Comparison of ENCODE assay signal across 8 mouse cellular contexts in genomic region chr10:20311918-20312735, GRCm38 (mm10). TPM values are rescaled to one million over a fixed set of nuclear protein-coding genes. Genes with fewer than 3 reads are reported as not detected.
DNase-seq lines count a peak whose midpoint lies in the region; ATAC-seq and TF ChIP-seq lines count a peak whose summit lies in the region.

TSS of gene Bclaf1 (plus strand) at chr10:20312469.

- H3ac ChIP-seq in C2C12 (ENCODE audit: control insufficient read depth, insufficient read length, low read depth) (peak within 1 kb of the TSS; percentile 96), myocyte (ENCODE audit: control insufficient read depth, insufficient read length) (peak within 1 kb of the TSS; percentile 69)

- H3K27me3 ChIP-seq in C2C12 (ENCODE audit: control insufficient read depth, insufficient read depth, insufficient read length) = no peaks in the 10 kb centered on the region
- H3K27me3 ChIP-seq in erythroblast, embryonic 14.5 days (ENCODE audit: control insufficient read depth) = no peaks in the 10 kb centered on the region
- no peaks in the 10 kb centered on the region for H3K27me3 ChIP-seq in heart, embryonic 11.5 days (ENCODE audit: control insufficient read depth, insufficient read depth, low read length)
- no peaks in the 10 kb centered on the region for H3K27me3 ChIP-seq in kidney, embryonic 16.5 days (ENCODE audit: insufficient read depth, low read length)
- no peaks in the 10 kb centered on the region for H3K27me3 ChIP-seq in liver, adult 2 months (ENCODE audit: control insufficient read depth, insufficient read depth, low read length)
- H3K27me3 ChIP-seq in myocyte (ENCODE audit: control insufficient read depth, insufficient read depth, insufficient read length) = no peaks in the 10 kb centered on the region
- H3K27me3 ChIP-seq in splenic B cell, adult 2 months (ENCODE audit: control insufficient read depth, insufficient read depth, low read length, poor library complexity, severe bottlenecking) = no peaks in the 10 kb centered on the region

- ATAC-seq in heart, embryonic 11.5 days (replicated peaks; ENCODE audit: insufficient number of reproducible peaks, low FRiP score, low TSS enrichment) = peak; percentile 99
- ATAC-seq in kidney, embryonic 16.5 days (ENCODE audit: low FRiP score, low TSS enrichment) = peak; percentile 99

- peak; percentile 100 for DNase-seq in brain, embryonic 14.5 days (ENCODE audit: low read depth)
- peak; percentile 95 for DNase-seq in liver, adult 2 months (ENCODE audit: extremely low read depth, low read depth, low spot score)
- DNase-seq in splenic B cell, adult 2 months (ENCODE audit: low read depth, low spot score) = peak; percentile 100

- TF ChIP-seq CTCF in C2C12 (IDR thresholded peaks at IDR 0.05; ENCODE audit: control insufficient read depth, insufficient read depth, insufficient read length) = no peak
- no peak for TF ChIP-seq CTCF in brain, embryonic 14.5 days (IDR thresholded peaks at IDR 0.05; ENCODE audit: borderline replicate concordance, extremely low read depth, insufficient read depth, insufficient read length)
- TF ChIP-seq CTCF in liver, adult 2 months (IDR thresholded peaks at IDR 0.05; ENCODE audit: low read depth, low read length) = no peak

- no peaks in the 10 kb centered on the region for H3K9me3 ChIP-seq in erythroblast, embryonic 14.5 days (ENCODE audit: control insufficient read depth, low read length)
- H3K9me3 ChIP-seq in heart, embryonic 11.5 days (replicated peaks; ENCODE audit: control insufficient read depth, low read length) = no peaks in the 10 kb centered on the region
- no peaks in the 10 kb centered on the region for H3K9me3 ChIP-seq in kidney, embryonic 16.5 days (ENCODE audit: low read length)

- peak; percentile 69; the same call in 1 of the 2 replicates for TF ChIP-seq POLR2A in brain, embryonic 14.5 days (IDR thresholded peaks at IDR 0.05; ENCODE audit: borderline replicate concordance, extremely low read depth, insufficient read depth, insufficient read length, poor library complexity, severe bottlenecking)
- TF ChIP-seq POLR2A in liver, adult 2 months (IDR thresholded peaks at IDR 0.05; ENCODE audit: extremely low read depth, insufficient read depth, low read length) = peak; percentile 94
- TF ChIP-seq POLR2A in myocyte (IDR thresholded peaks at IDR 0.05; ENCODE audit: insufficient read length, low read depth) = peak; percentile 65

- peak within 1 kb of the TSS; percentile 100 for H3K27ac ChIP-seq in heart, embryonic 11.5 days (ENCODE audit: low read depth, low read length)
- peak within 1 kb of the TSS; percentile 100 for H3K27ac ChIP-seq in kidney, embryonic 16.5 days (ENCODE audit: low read length)
- peak within 1 kb of the TSS; percentile 96 for H3K27ac ChIP-seq in liver, adult 2 months (replicated peaks; ENCODE audit: insufficient read depth, low read depth, low read length)

- H3K79me2 ChIP-seq in C2C12 (ENCODE audit: control insufficient read depth, insufficient read depth) (peaks cover 49% of the 10 kb centered on the region), myocyte (ENCODE audit: control insufficient read depth, insufficient read depth) (peaks cover 45% of the 10 kb centered on the region)
- peaks cover 2% of the 10 kb centered on the region; the same call in 1 of the 2 replicates for H3K79me2 ChIP-seq in liver, adult 2 months (ENCODE audit: control insufficient read depth, insufficient read depth, low read length)

- H3K4me2 ChIP-seq in heart, embryonic 11.5 days = peak within 1 kb of the TSS; percentile 89
- peak within 1 kb of the TSS; percentile 89 for H3K4me2 ChIP-seq in kidney, embryonic 16.5 days (replicated peaks; ENCODE audit: low read depth, low read length)
- peak within 1 kb of the TSS; percentile 96 for H3K4me2 ChIP-seq in myocyte (ENCODE audit: low read depth)

- H3K4me3 ChIP-seq in C2C12 (ENCODE audit: insufficient read depth, poor library complexity, severe bottlenecking) = peak within 1 kb of the TSS; percentile 97
- H3K4me3 ChIP-seq in erythroblast, embryonic 14.5 days (replicated peaks) = peak within 1 kb of the TSS; percentile 90
- peak within 1 kb of the TSS; percentile 85 for H3K4me3 ChIP-seq in heart, embryonic 11.5 days (ENCODE audit: low read depth, low read length)
- H3K4me3 ChIP-seq in kidney, embryonic 16.5 days (ENCODE audit: low read length) = peak within 1 kb of the TSS; percentile 87
- peak within 1 kb of the TSS; percentile 88 for H3K4me3 ChIP-seq in liver, adult 2 months (ENCODE audit: insufficient read depth, low read depth, low read length)
- H3K4me3 ChIP-seq in myocyte = peak within 1 kb of the TSS; percentile 92

- under 1% methylated on average over 78 of the region's 84 CpGs for WGBS in heart, embryonic 11.5 days (ENCODE audit: insufficient replicate concordance)
- WGBS in kidney, embryonic 16.5 days = under 1% methylated on average over 84 of the region's 84 CpGs
- under 1% methylated on average over 84 of the region's 84 CpGs for WGBS in liver, adult 2 months

- H3K36me3 ChIP-seq in C2C12 (ENCODE audit: control insufficient read depth, insufficient read depth) = peaks cover 20% of the 10 kb centered on the region
- peaks cover 18% of the 10 kb centered on the region for H3K36me3 ChIP-seq in erythroblast, embryonic 14.5 days (ENCODE audit: control insufficient read depth)
- no peaks in the 10 kb centered on the region for H3K36me3 ChIP-seq in heart, embryonic 11.5 days (ENCODE audit: control insufficient read depth, insufficient read depth, low read length)
- no peaks in the 10 kb centered on the region for H3K36me3 ChIP-seq in kidney, embryonic 16.5 days (ENCODE audit: insufficient read depth, low read length)
- no peaks in the 10 kb centered on the region for H3K36me3 ChIP-seq in liver, adult 2 months (ENCODE audit: control insufficient read depth, insufficient read depth, low read length)
- H3K36me3 ChIP-seq in myocyte (ENCODE audit: control insufficient read depth, insufficient read depth) = no peaks in the 10 kb centered on the region
- no peaks in the 10 kb centered on the region for H3K36me3 ChIP-seq in splenic B cell, adult 2 months (ENCODE audit: control insufficient read depth, insufficient read depth, low read length, poor library complexity, severe bottlenecking)

- peak within 1 kb of the TSS; percentile 99 for H3K9ac ChIP-seq in heart, embryonic 11.5 days (ENCODE audit: low read depth, low read length)
- H3K9ac ChIP-seq in kidney, embryonic 16.5 days (replicated peaks; ENCODE audit: low read length) = peak within 1 kb of the TSS; percentile 96
- H3K9ac ChIP-seq in liver, adult 2 months (ENCODE audit: low read depth, low read length) = peak within 1 kb of the TSS; percentile 93

- H3K79me3 ChIP-seq in C2C12 (ENCODE audit: low read depth) = peaks cover 43% of the 10 kb centered on the region

- H3K4me1 ChIP-seq in erythroblast, embryonic 14.5 days (ENCODE audit: control insufficient read depth) = peaks cover 37% of the 10 kb centered on the region
- H3K4me1 ChIP-seq in heart, embryonic 11.5 days (ENCODE audit: control insufficient read depth, insufficient read depth, low read length) = peaks cover 11% of the 10 kb centered on the region
- peaks cover 14% of the 10 kb centered on the region for H3K4me1 ChIP-seq in kidney, embryonic 16.5 days (ENCODE audit: insufficient read depth, low read length)
- peaks cover 7% of the 10 kb centered on the region for H3K4me1 ChIP-seq in liver, adult 2 months (ENCODE audit: control insufficient read depth, insufficient read depth, low read length)

TF ChIP-seq in C2C12, 6 proteins besides CTCF, POLR2A, EP300 and RAD21:
- TF ChIP-seq USF1 (IDR thresholded peaks at IDR 0.05; ENCODE audit: low read depth) = no peak
- no peak for TF ChIP-seq FOSL1 (IDR thresholded peaks at IDR 0.05; ENCODE audit: insufficient read depth, low read length, poor library complexity, severe bottlenecking)
- TF ChIP-seq MAX (IDR thresholded peaks at IDR 0.05) = no peak
- no peak for TF ChIP-seq MYOG (IDR thresholded peaks at IDR 0.05; ENCODE audit: control insufficient read depth, extremely low read depth, insufficient read length)

TF ChIP-seq in myocyte, 11 proteins besides CTCF, POLR2A, EP300 and RAD21:
- TF ChIP-seq REST (IDR thresholded peaks at IDR 0.05; ENCODE audit: insufficient read depth, insufficient read length) = no peak
- TF ChIP-seq TCF3 (IDR thresholded peaks at IDR 0.05; ENCODE audit: insufficient read length, low read depth) = no peak
- no peak for TF ChIP-seq MYOG (IDR thresholded peaks at IDR 0.05; ENCODE audit: control insufficient read depth in 1 of 3, insufficient read depth in 1 of 3, insufficient read length in 2 of 3, low read depth in 2 of 3)
- TF ChIP-seq SRF (IDR thresholded peaks at IDR 0.05; ENCODE audit: control insufficient read depth, insufficient read length, low read depth) = peak; percentile 34
- no peak for TF ChIP-seq TCF12 (IDR thresholded peaks at IDR 0.05; ENCODE audit: insufficient read depth, poor library complexity, severe bottlenecking)
- TF ChIP-seq POLR2AphosphoS2 (IDR thresholded peaks at IDR 0.05; ENCODE audit: insufficient read length, low read depth) = peak; percentile 88
- no peak for TF ChIP-seq MAX (IDR thresholded peaks at IDR 0.05; ENCODE audit: low read depth)
- TF ChIP-seq E2F4 (IDR thresholded peaks at IDR 0.05; ENCODE audit: insufficient read depth) = peak; percentile 67
- TF ChIP-seq MYOD1 (IDR thresholded peaks at IDR 0.05; ENCODE audit: control insufficient read depth in 1 of 3, insufficient read length in 2 of 3, low read depth in 2 of 3) = no peak
TF ChIP-seq in myocyte: peak in this region for 3.

RNA-seq across cellular contexts. Expression of gene Bclaf1, which starts in this region (rescaled TPM):
- polyA plus RNA-seq in C2C12 (2012; fragmentation: generic; extraction: Trizol) (19.2 TPM), myocyte (2012; fragmentation: generic; extraction: Trizol) (12.5 TPM)
- 73.3 and 87.8 TPM in 2 replicates for polyA plus RNA-seq in brain, embryonic 14.5 days (2012; rRNA removed)
- polyA plus RNA-seq in erythroblast, embryonic 14.5 days (2012) = 0.81 and 2.7 TPM in 2 replicates
- polyA plus RNA-seq in heart, embryonic 11.5 days (2014; fragmentation: Nextera tagmentation; extraction: Ambion mirVana) = 94.9 and 96.1 TPM in 2 replicates
- 123 and 137 TPM in 2 replicates for polyA plus RNA-seq in kidney, embryonic 16.5 days (2015; fragmentation: Nextera tagmentation; extraction: Ambion mirVana)
- 56.0 and 73.1 TPM in 2 replicates for total RNA-seq in liver, adult 2 months (2014; rRNA removed)
- polyA plus RNA-seq in liver, adult 2 months (2012; rRNA removed) = 4.7 and 6.9 TPM in 2 replicates

Comparison
In these comparisons a context has a peak if more than half of its experiments do, and no peak if none do; other contexts are left out.
1. Peak in every context shown above with its lines: DNase-seq, ATAC-seq, H3K4me3 ChIP-seq and H3K27ac ChIP-seq.